Mouse (Mus musculus) MEL (cell line): ENCODE measurements around the gene Pop5.

Experiments
- BHLHE40 ChIP-seq: IDR thresholded peaks from 2 replicates; pipeline ENCODE4 v1.6.1; 2012; ENCODE audit warnings: low read depth, mild to moderate bottlenecking, inconsistent platforms, low read length, improper control_type of control experiment, borderline replicate concordance
- CTCF ChIP-seq, 3 experiments: IDR thresholded peaks in 2 of 3; conservative IDR thresholded peaks in 1 of 3; 2 replicates each; pipeline ENCODE4 v1.5.1; 2011 to 2012; ENCODE audit warnings: low read length in 3 of 3, low read depth in 2 of 3, mild to moderate bottlenecking in 2 of 3, improper control_type of control experiment in 1 of 3, inconsistent platforms in 1 of 3, mixed read lengths in 1 of 3, moderate library complexity in 1 of 3; ENCODE audit not compliant: control insufficient read depth in 1 of 3, insufficient read depth in 1 of 3, poor library complexity in 1 of 3, severe bottlenecking in 1 of 3
- E2F4 ChIP-seq: IDR thresholded peaks from 2 replicates; pipeline ENCODE4 v1.6.1; 2011; ENCODE audit warnings: low read depth, low read length, improper control_type of control experiment, borderline replicate concordance
- GABPA ChIP-seq: IDR thresholded peaks from 2 replicates; pipeline ENCODE4 v1.6.1; 2012; ENCODE audit warnings: low read depth, mild to moderate bottlenecking, inconsistent platforms, low read length, improper control_type of control experiment, moderate library complexity
- JUND ChIP-seq: IDR thresholded peaks from 2 replicates; pipeline ENCODE4 v1.6.1; 2011; ENCODE audit warnings: low read depth, mild to moderate bottlenecking, improper control_type of control experiment, low read length
- KAT2A ChIP-seq: conservative IDR thresholded peaks from 2 replicates; pipeline ENCODE4 v1.6.1; 2012; ENCODE audit warnings: low read depth, low read length, improper control_type of control experiment, inconsistent platforms
- NELFE ChIP-seq: IDR thresholded peaks from 2 replicates; pipeline ENCODE4 v1.6.1; 2011; ENCODE audit warnings: low read depth, low read length, improper control_type of control experiment
- POLR2A ChIP-seq, 2 experiments: IDR thresholded peaks; 2 replicates each; pipeline ENCODE4 v1.6.1; 2011 to 2012; ENCODE audit warnings: low read length in 2 of 2, mild to moderate bottlenecking in 2 of 2, control low read depth in 1 of 2, improper control_type of control experiment in 1 of 2, low read depth in 1 of 2, moderate library complexity in 1 of 2; ENCODE audit not compliant: control insufficient read depth in 1 of 2, insufficient read depth in 1 of 2, poor library complexity in 1 of 2
- TAL1 ChIP-seq: IDR thresholded peaks from 2 replicates; pipeline ENCODE4 v1.6.1; 2012; ENCODE audit warnings: mild to moderate bottlenecking, inconsistent platforms, low read length, moderate library complexity, mixed read lengths
- UBTF ChIP-seq: IDR thresholded peaks from 2 replicates; pipeline ENCODE4 v1.6.1; 2012; ENCODE audit warnings: low read depth, mild to moderate bottlenecking, inconsistent platforms, low read length, improper control_type of control experiment, moderate library complexity, borderline replicate concordance; ENCODE audit not compliant: insufficient read depth
- USF2 ChIP-seq, 2 experiments: IDR thresholded peaks; 2 replicates each; pipeline ENCODE4 v1.6.1; 2011 to 2012; ENCODE audit warnings: improper control_type of control experiment in 2 of 2, low read length in 2 of 2, borderline replicate concordance in 1 of 2, inconsistent platforms in 1 of 2, low read depth in 1 of 2, mild to moderate bottlenecking in 1 of 2; ENCODE audit not compliant: insufficient read depth in 1 of 2

GRCm38 (mm10) chr5:115279226-115280049, 43.8 kb downstream of the Pop5 start, which contains the start of gene Coq5:
- no peak for TF ChIP-seq CTCF (IDR thresholded peaks at IDR 0.05 in 2 of 3, conservative IDR thresholded peaks at IDR 0.05 in 1 of 3; ENCODE audit: control insufficient read depth in 1 of 3, insufficient read depth in 1 of 3, low read depth in 2 of 3, low read length in 3 of 3, poor library complexity in 1 of 3, severe bottlenecking in 1 of 3)
- TF ChIP-seq GABPA = no peak
- TF ChIP-seq NELFE = peak; percentile 79
- TF ChIP-seq JUND = no peak
- peak; percentile 80 to 86 for TF ChIP-seq POLR2A (IDR thresholded peaks at IDR 0.05; ENCODE audit: control insufficient read depth in 1 of 2, insufficient read depth in 1 of 2, low read depth in 1 of 2, low read length in 2 of 2, poor library complexity in 1 of 2)
- TF ChIP-seq TAL1 = no peak
- TF ChIP-seq E2F4 = no peak
- no peak; the same call in 1 of the 2 replicates for TF ChIP-seq KAT2A
- no peak for TF ChIP-seq BHLHE40
- TF ChIP-seq UBTF = no peak
- no peak for TF ChIP-seq USF2 (IDR thresholded peaks at IDR 0.05; ENCODE audit: borderline replicate concordance in 1 of 2, insufficient read depth in 1 of 2, low read depth in 1 of 2, low read length in 2 of 2)
